Mouse (Mus musculus): Measurements from ENCODE around the gene Flnb.

GRCm38 (mm10) chr14:7899986-7900385 lies 82.2 kb downstream of the Flnb start:
- no peak for TF ChIP-seq POLR2A (IDR thresholded peaks at IDR 0.05; ENCODE audit: borderline replicate concordance, low read depth, low read length)
- no peak for TF ChIP-seq CTCF (IDR thresholded peaks at IDR 0.05; ENCODE audit: low read depth, low read length)

All from bone marrow macrophage, adult 2 months (primary cell).